Mouse (Mus musculus) MEL-GATA-1-ER (cell line): Measurements from ENCODE around the gene Timd4.

Source experiments
- DNase-seq: peaks from one replicate; pipeline ENCODE4 v3.0.0-alpha.2; 2012; ENCODE audit warnings: low read depth; ENCODE audit errors: extremely low read depth

The Timd4 gene

GRCm38 (mm10) chr11:46810511-46810910 lies at the start of gene Timd4:
Gene Timd4 (plus strand): TSS chr11:46810800.
- DNase-seq, result no peak

GRCm38 (mm10) chr11:46776879-46777278 lies 33.7 kb upstream of the Timd4 start:
- no peak for DNase-seq

GRCm38 (mm10) chr11:46779811-46780210 lies 30.8 kb upstream of the Timd4 start:
- no peak for DNase-seq

- no peak for DNase-seq
Measured at GRCm38 (mm10) chr11:46804440-46804839, 6.2 kb upstream of the Timd4 start.

GRCm38 (mm10) chr11:46817692-46818091 lies 7.1 kb downstream of the Timd4 start:
- no peak for DNase-seq

- no peak for DNase-seq
Measured at GRCm38 (mm10) chr11:46819930-46820329, 9.3 kb downstream of the Timd4 start.

GRCm38 (mm10) chr11:46830348-46830747 lies 19.7 kb downstream of the Timd4 start:
- no peak for DNase-seq

- DNase-seq, result no peak
Measured at GRCm38 (mm10) chr11:46835080-46835479, 24.5 kb downstream of the Timd4 start.

GRCm38 (mm10) chr11:46842015-46842726 lies 31.6 kb downstream of the Timd4 start:
- DNase-seq, result no peak

GRCm38 (mm10) chr11:46846661-46847060 lies 36.1 kb downstream of the Timd4 start:
- DNase-seq, result no peak

GRCm38 (mm10) chr11:46847827-46848220 lies 37.2 kb downstream of the Timd4 start:
- DNase-seq, result no peak

- no peak for DNase-seq
Measured at GRCm38 (mm10) chr11:46848221-46848971, 37.8 kb downstream of the Timd4 start.

GRCm38 (mm10) chr11:46864809-46865208 lies 54.2 kb downstream of the Timd4 start:
- DNase-seq, result no peak

GRCm38 (mm10) chr11:46868594-46868993 lies 58.0 kb downstream of the Timd4 start:
- no peak for DNase-seq

GRCm38 (mm10) chr11:46875774-46876173 lies 65.2 kb downstream of the Timd4 start:
- DNase-seq, result no peak

- DNase-seq, result no peak
Measured at GRCm38 (mm10) chr11:46882456-46882855, 71.9 kb downstream of the Timd4 start.

- DNase-seq, result no peak
Measured at GRCm38 (mm10) chr11:46889093-46889492, 78.5 kb downstream of the Timd4 start.
